Mouse (Mus musculus): ENCODE results near the gene Ankrd13a. TPM values are rescaled to one million over a fixed set of nuclear protein-coding genes. Genes with fewer than 3 reads are reported as not detected.
"Not testable (repeated sequence)": the region's sequence is repeated elsewhere in the genome, so short reads cannot be mapped to it uniquely, and the experiment has no call there.

Gene Ankrd13a
- total and polyA plus RNA-seq, 3 experiments, result 110 to 184 (median 180) TPM

GRCm38 (mm10) chr5:114851565-114852236 is 77.2 kb downstream of the Ankrd13a start:
- Histone ChIP-seq H3K9ac (ENCODE audit: control insufficient read depth, low read depth, low read length, poor library complexity, severe bottlenecking) (no peak overlapping the region), H3K4me1 (ENCODE audit: control insufficient read depth in 1 of 2, insufficient read depth in 2 of 2, low read length in 2 of 2) (no peaks in the 10 kb centered on the region), H3K36me3 (ENCODE audit: control insufficient read depth in 1 of 2, insufficient read depth in 2 of 2, low read length in 2 of 2) (no peaks in the 10 kb centered on the region), H3K27me3 (ENCODE audit: control insufficient read depth in 1 of 2, insufficient read depth in 2 of 2, low read length in 2 of 2) (no peaks in the 10 kb centered on the region; a peak in 1 of 4 replicates), H3K9me3 (replicated peaks; ENCODE audit: insufficient read depth, low read length) (no peaks in the 10 kb centered on the region), H3K4me3 (ENCODE audit: control insufficient read depth in 1 of 2, insufficient read depth in 1 of 2, low read depth in 2 of 2, low read length in 2 of 2) (no peak overlapping the region), H3K27ac (ENCODE audit: control insufficient read depth, low read depth, low read length) (no peak overlapping the region), H3K79me2 (ENCODE audit: control insufficient read depth, insufficient read depth, low read length, poor library complexity) (no peaks in the 10 kb centered on the region)
- TF ChIP-seq UBTF (IDR thresholded peaks at IDR 0.05; ENCODE audit: borderline replicate concordance, insufficient read depth, low read depth, low read length) (no peak), CHD1 (IDR thresholded peaks at IDR 0.05; ENCODE audit: low read depth, low read length) (no peak), ZKSCAN1 (IDR thresholded peaks at IDR 0.05; ENCODE audit: low read depth, low read length) (no peak), USF2 (IDR thresholded peaks at IDR 0.05; ENCODE audit: borderline replicate concordance in 1 of 2, insufficient read depth in 1 of 2, low read depth in 1 of 2, low read length in 2 of 2) (no peak), MEF2A (IDR thresholded peaks at IDR 0.05; ENCODE audit: extremely low read depth, insufficient replicate concordance, low read depth, low read length, poor library complexity, severe bottlenecking) (no peak), ZC3H11A (IDR thresholded peaks at IDR 0.05; ENCODE audit: low read depth, low read length) (no peak), ELF1 (IDR thresholded peaks at IDR 0.05; ENCODE audit: low read depth, low read length) (no peak), MYB (IDR thresholded peaks at IDR 0.05; ENCODE audit: low read depth, low read length) (no peak), USF1 (IDR thresholded peaks at IDR 0.05; ENCODE audit: low read depth, low read length) (no peak), ETS1 (IDR thresholded peaks at IDR 0.05; ENCODE audit: low read depth, low read length) (no peak), E2F4 (IDR thresholded peaks at IDR 0.05; ENCODE audit: borderline replicate concordance, low read depth, low read length) (no peak), RAD21 (IDR thresholded peaks at IDR 0.05; ENCODE audit: low read depth, low read length) (no peak), CTCF (IDR thresholded peaks at IDR 0.05 in 2 of 3, conservative IDR thresholded peaks at IDR 0.05 in 1 of 3; ENCODE audit: control insufficient read depth in 1 of 3, insufficient read depth in 1 of 3, low read depth in 2 of 3, low read length in 3 of 3, poor library complexity in 1 of 3, severe bottlenecking in 1 of 3) (no peak), SMC3 (IDR thresholded peaks at IDR 0.05; ENCODE audit: low read depth, low read length) (no peak), TAL1 (IDR thresholded peaks at IDR 0.05; ENCODE audit: low read length) (no peak), GATA1 (IDR thresholded peaks at IDR 0.05; ENCODE audit: low read depth, low read length) (no peak), ZMIZ1 (IDR thresholded peaks at IDR 0.05; ENCODE audit: low read depth, low read length) (no peak), MAZ (IDR thresholded peaks at IDR 0.05; ENCODE audit: low read depth, low read length) (no peak), POLR2A (IDR thresholded peaks at IDR 0.05; ENCODE audit: control insufficient read depth in 1 of 2, insufficient read depth in 1 of 2, low read depth in 1 of 2, low read length in 2 of 2, poor library complexity in 1 of 2) (no peak), GABPA (IDR thresholded peaks at IDR 0.05; ENCODE audit: low read depth, low read length) (no peak)
- no peak for DNase-seq (ENCODE audit: low read depth, low spot score)

GRCm38 (mm10) chr5:114853364-114853763 is 78.9 kb downstream of the Ankrd13a start, which contains the start of gene 4930519G04Rik:
Gene 4930519G04Rik (plus strand): TSS chr5:114853664.
- H3K27me3 ChIP-seq (ENCODE audit: control insufficient read depth in 1 of 2, insufficient read depth in 2 of 2, low read length in 2 of 2); H3K4me1 ChIP-seq (ENCODE audit: control insufficient read depth in 1 of 2, insufficient read depth in 2 of 2, low read length in 2 of 2); H3K9ac ChIP-seq (ENCODE audit: control insufficient read depth, low read depth, low read length, poor library complexity, severe bottlenecking); H3K79me2 ChIP-seq (ENCODE audit: control insufficient read depth, insufficient read depth, low read length, poor library complexity); H3K4me3 ChIP-seq (ENCODE audit: control insufficient read depth in 1 of 2, insufficient read depth in 1 of 2, low read depth in 2 of 2, low read length in 2 of 2); DNase-seq (ENCODE audit: low read depth, low spot score); H3K9me3 ChIP-seq (replicated peaks; ENCODE audit: insufficient read depth, low read length); H3K27ac ChIP-seq (ENCODE audit: control insufficient read depth, low read depth, low read length); H3K36me3 ChIP-seq (ENCODE audit: control insufficient read depth in 1 of 2, insufficient read depth in 2 of 2, low read length in 2 of 2): not testable (repeated sequence)

Other genes starting within 250 kb of the Ankrd13a start
- gene Fam222a, start 206.7 kb upstream of the Ankrd13a start, total RNA-seq (2012; rRNA removed), result 0.23 and 0.27 TPM in 2 replicates
- gene Fam222a, start 206.7 kb upstream of the Ankrd13a start, polyA plus RNA-seq (2012; ENCODE audit: insufficient read depth in 1 of 2, insufficient read length in 2 of 2, low read depth in 1 of 2, low replicate concordance in 2 of 2, missing spikeins in 1 of 2), result under 1 TPM in 1 of 2 experiments, not detected in 1; 0.70 TPM
- not detected in 2 replicates for gene Trpv4, start 116.3 kb upstream of the Ankrd13a start, total RNA-seq (2012; rRNA removed)
- under 1 TPM in 1 of 2 experiments, not detected in 1; 0.29 TPM for gene Trpv4, start 116.3 kb upstream of the Ankrd13a start, polyA plus RNA-seq (2012; ENCODE audit: insufficient read depth in 1 of 2, insufficient read length in 2 of 2, low read depth in 1 of 2, low replicate concordance in 2 of 2, missing spikeins in 1 of 2)
- gene Gltp, start 83.7 kb upstream of the Ankrd13a start, total RNA-seq (2012; rRNA removed), result 18.3 and 18.8 TPM in 2 replicates
- 100 to 1,000 TPM in 1 of 2 experiments, 10 to 100 TPM in 1; 67.2 to 211 TPM for gene Gltp, start 83.7 kb upstream of the Ankrd13a start, polyA plus RNA-seq (2012; ENCODE audit: insufficient read depth in 1 of 2, insufficient read length in 2 of 2, low read depth in 1 of 2, low replicate concordance in 2 of 2, missing spikeins in 1 of 2)
- 10.4 and 13.6 TPM in 2 replicates for gene Tchp, start 66.9 kb upstream of the Ankrd13a start, total RNA-seq (2012; rRNA removed)
- 10 to 100 TPM in 1 of 2 experiments, not detected in 1; 21.1 TPM for gene Tchp, start 66.9 kb upstream of the Ankrd13a start, polyA plus RNA-seq (2012; ENCODE audit: insufficient read depth in 1 of 2, insufficient read length in 2 of 2, low read depth in 1 of 2, low replicate concordance in 2 of 2, missing spikeins in 1 of 2)
- 24.0 and 29.1 TPM in 2 replicates for gene Git2, start 840 bp downstream of the Ankrd13a start, total RNA-seq (2012; rRNA removed)
- 10 to 100 TPM; 64.9 to 71.7 TPM for gene Git2, start 840 bp downstream of the Ankrd13a start, polyA plus RNA-seq (2012; ENCODE audit: insufficient read depth in 1 of 2, insufficient read length in 2 of 2, low read depth in 1 of 2, low replicate concordance in 2 of 2, missing spikeins in 1 of 2)
- gene 1500011B03Rik, start 48.8 kb downstream of the Ankrd13a start, total RNA-seq (2012; rRNA removed), result 47.7 and 56.0 TPM in 2 replicates
- 10 to 100 TPM in 1 of 2 experiments, not detected in 1; 75.2 TPM for gene 1500011B03Rik, start 48.8 kb downstream of the Ankrd13a start, polyA plus RNA-seq (2012; ENCODE audit: insufficient read depth in 1 of 2, insufficient read length in 2 of 2, low read depth in 1 of 2, low replicate concordance in 2 of 2, missing spikeins in 1 of 2)
- not detected in 2 replicates for gene 4930519G04Rik, start 79.0 kb downstream of the Ankrd13a start, total RNA-seq (2012; rRNA removed)
- gene 4930519G04Rik, start 79.0 kb downstream of the Ankrd13a start, polyA plus RNA-seq (2012; ENCODE audit: insufficient read depth in 1 of 2, insufficient read length in 2 of 2, low read depth in 1 of 2, low replicate concordance in 2 of 2, missing spikeins in 1 of 2), result not detected
- gene Gm9936, start 84.0 kb downstream of the Ankrd13a start, total RNA-seq (2012; rRNA removed), result not detected in 2 replicates
- gene Gm9936, start 84.0 kb downstream of the Ankrd13a start, polyA plus RNA-seq (2012; ENCODE audit: insufficient read depth in 1 of 2, insufficient read length in 2 of 2, low read depth in 1 of 2, low replicate concordance in 2 of 2, missing spikeins in 1 of 2), result not detected
- 0.27 TPM in 1 of 2 replicates, not detected in the other for gene Oasl2, start 122.3 kb downstream of the Ankrd13a start, total RNA-seq (2012; rRNA removed)
- under 1 TPM in 1 of 2 experiments, not detected in 1; 0.63 TPM for gene Oasl2, start 122.3 kb downstream of the Ankrd13a start, polyA plus RNA-seq (2012; ENCODE audit: insufficient read depth in 1 of 2, insufficient read length in 2 of 2, low read depth in 1 of 2, low replicate concordance in 2 of 2, missing spikeins in 1 of 2)
- gene Oasl1, start 148.6 kb downstream of the Ankrd13a start, total RNA-seq (2012; rRNA removed), result 8.2 and 11.5 TPM in 2 replicates
- 10 to 100 TPM in 1 of 2 experiments, not detected in 1; 33.3 TPM for gene Oasl1, start 148.6 kb downstream of the Ankrd13a start, polyA plus RNA-seq (2012; ENCODE audit: insufficient read depth in 1 of 2, insufficient read length in 2 of 2, low read depth in 1 of 2, low replicate concordance in 2 of 2, missing spikeins in 1 of 2)
- 14.4 and 16.2 TPM in 2 replicates for gene 2210016L21Rik, start 167.5 kb downstream of the Ankrd13a start, total RNA-seq (2012; rRNA removed)
- 10 to 100 TPM in 1 of 2 experiments, not detected in 1; 46.1 TPM for gene 2210016L21Rik, start 167.5 kb downstream of the Ankrd13a start, polyA plus RNA-seq (2012; ENCODE audit: insufficient read depth in 1 of 2, insufficient read length in 2 of 2, low read depth in 1 of 2, low replicate concordance in 2 of 2, missing spikeins in 1 of 2)
- 0.08 TPM in 1 of 2 replicates, not detected in the other for gene Hnf1a, start 196.4 kb downstream of the Ankrd13a start, total RNA-seq (2012; rRNA removed)
- under 1 TPM in 1 of 2 experiments, not detected in 1; 0.28 TPM for gene Hnf1a, start 196.4 kb downstream of the Ankrd13a start, polyA plus RNA-seq (2012; ENCODE audit: insufficient read depth in 1 of 2, insufficient read length in 2 of 2, low read depth in 1 of 2, low replicate concordance in 2 of 2, missing spikeins in 1 of 2)
- gene Sppl3, start 236.5 kb downstream of the Ankrd13a start, total RNA-seq (2012; rRNA removed), result 25.8 and 29.5 TPM in 2 replicates
- gene Sppl3, start 236.5 kb downstream of the Ankrd13a start, polyA plus RNA-seq (2012; ENCODE audit: insufficient read depth in 1 of 2, insufficient read length in 2 of 2, low read depth in 1 of 2, low replicate concordance in 2 of 2, missing spikeins in 1 of 2), result 10 to 100 TPM in 1 of 2 experiments, not detected in 1; 50.9 TPM

All from MEL (cell line).